Mouse (Mus musculus) heart, embryonic 16.5 days (tissue): ENCODE data around the gene Tubb2a. TPM values are rescaled to one million over a fixed set of nuclear protein-coding genes. Genes with fewer than 3 reads are reported as not detected.

Experiments
- ATAC-seq: fragments of 200-750 bp; cut with Nextera tagmentation; replicated peaks from 2 replicates; pipeline ENCODE4 v1.8.0; 2017; ENCODE audit warnings: moderate number of reproducible peaks; ENCODE audit not compliant: insufficient read depth, low FRiP score; ENCODE audit errors: extremely low read depth
- H3K27ac ChIP-seq: fragments of 300-500 bp; sonication (generic); 2 replicates; pipeline ENCODE4 v1.5.1; 2014; ENCODE audit warnings: mild to moderate bottlenecking, low read length, control low read depth, moderate library complexity
- H3K27me3 ChIP-seq: fragments of 300-500 bp; sonication (generic); 2 replicates; pipeline ENCODE4 v1.6.1; 2014; ENCODE audit warnings: low read length, mixed read lengths; ENCODE audit not compliant: control insufficient read depth, insufficient read depth
- H3K36me3 ChIP-seq: fragments of 300-500 bp; sonication (generic); 2 replicates; pipeline ENCODE4 v1.6.1; 2014; ENCODE audit not compliant: control insufficient read depth, insufficient read depth
- H3K4me1 ChIP-seq: fragments of 300-500 bp; sonication (generic); 2 replicates; pipeline ENCODE4 v1.6.1; 2014; ENCODE audit warnings: low read length, mixed read lengths; ENCODE audit not compliant: control insufficient read depth, insufficient read depth
- H3K4me2 ChIP-seq: fragments of 300-500 bp; sonication (generic); 2 replicates; pipeline ENCODE4 v1.6.1; 2014; ENCODE audit warnings: low read depth, mild to moderate bottlenecking, control low read depth, low read length
- H3K4me3 ChIP-seq: fragments of 300-500 bp; sonication (generic); 2 replicates; pipeline ENCODE4 v1.5.1; 2014; ENCODE audit warnings: mild to moderate bottlenecking, control low read depth, low read length
- H3K9ac ChIP-seq: fragments of 300-500 bp; sonication (generic); 2 replicates; pipeline ENCODE4 v1.6.1; 2014; ENCODE audit warnings: low read length, control low read depth
- H3K9me3 ChIP-seq: fragments of 300-500 bp; sonication (generic); replicated peaks from 2 replicates; pipeline ENCODE4 v1.6.1; 2016; ENCODE audit warnings: low read length; ENCODE audit not compliant: control insufficient read depth
- WGBS: fragments of 180-500 bp; shearing (Covaris S2); extraction: QIAGEN DNeasy Blood & Tissue Kit; methylation state at CpG from one replicate; pipeline ENCODE4 v1.1.7; 2014; 5-methylcytosine and 5-hydroxymethylcytosine counted together
- polyA plus RNA-seq: library from polyadenylated mRNA; unstranded; fragments of >200 nt; fragmentation: Nextera tagmentation; extraction: Ambion mirVana; gene quantifications from 2 replicates; pipeline ENCODE4 v1.2.1, GENCODE M21; 2015

Tubb2a gene
- polyA plus RNA-seq, 1 experiment from 2014 or later, result 166 TPM

DNA sequence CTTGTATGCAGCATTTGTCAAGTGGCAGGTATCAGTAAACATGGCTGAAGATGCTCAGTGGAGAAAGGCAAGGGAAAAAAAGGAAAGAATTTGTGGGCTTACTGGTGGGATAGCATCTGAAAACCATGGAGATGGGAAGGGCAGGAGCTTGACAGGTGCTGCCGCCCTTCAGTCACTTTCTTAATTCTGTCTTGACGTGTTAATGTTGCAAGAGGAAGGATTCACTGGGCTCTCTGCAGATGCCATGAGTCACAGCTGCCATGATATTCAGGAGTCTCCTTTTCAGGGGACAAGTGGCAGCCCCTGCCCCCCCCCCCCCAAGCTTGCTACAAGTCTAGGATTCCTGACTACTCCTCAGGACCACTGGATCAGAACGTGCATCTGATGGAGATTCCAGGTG, 34.1 kb upstream of the Tubb2a start:
- H3K27ac ChIP-seq, result no peak overlapping the region
- H3K4me2 ChIP-seq, result no peak overlapping the region
- WGBS, result 87% methylated on average over 3 of the region's 3 CpGs
- no peaks in the 10 kb centered on the region for H3K9me3 ChIP-seq
- no peak overlapping the region for H3K9ac ChIP-seq
- H3K27me3 ChIP-seq, result no peaks in the 10 kb centered on the region
- H3K36me3 ChIP-seq, result no peaks in the 10 kb centered on the region
- ATAC-seq, result no peak
- H3K4me3 ChIP-seq, result no peak overlapping the region
- H3K4me1 ChIP-seq, result peaks cover 2% of the 10 kb centered on the region; the same call in 1 of the 2 replicates

- no peak overlapping the region for H3K4me2 ChIP-seq
- H3K4me3 ChIP-seq, result no peak overlapping the region
- no peak overlapping the region for H3K9ac ChIP-seq
- H3K9me3 ChIP-seq, result no peaks in the 10 kb centered on the region
- H3K27ac ChIP-seq, result no peak overlapping the region
- H3K27me3 ChIP-seq, result no peaks in the 10 kb centered on the region
- ATAC-seq, result no peak
- WGBS, result 66% methylated on average over 5 of the region's 5 CpGs
- H3K4me1 ChIP-seq, result peaks cover 10% of the 10 kb centered on the region
- H3K36me3 ChIP-seq, result no peaks in the 10 kb centered on the region
These were observed 33.2 kb upstream of the Tubb2a start for GRCm38 (mm10) chr13:34111019-34111418.

GRCm38 (mm10) chr13:34109677-34110058, 31.9 kb upstream of the Tubb2a start:
- Histone ChIP-seq H3K27me3 (no peaks in the 10 kb centered on the region), H3K4me1 (peaks cover 16% of the 10 kb centered on the region), H3K36me3 (no peaks in the 10 kb centered on the region), H3K27ac (no peak overlapping the region), H3K9ac (no peak overlapping the region), H3K4me2 (no peak overlapping the region), H3K9me3 (no peaks in the 10 kb centered on the region), H3K4me3 (no peak overlapping the region)
- 68% methylated on average over 4 of the region's 4 CpGs for WGBS
- no peak for ATAC-seq

DNA sequence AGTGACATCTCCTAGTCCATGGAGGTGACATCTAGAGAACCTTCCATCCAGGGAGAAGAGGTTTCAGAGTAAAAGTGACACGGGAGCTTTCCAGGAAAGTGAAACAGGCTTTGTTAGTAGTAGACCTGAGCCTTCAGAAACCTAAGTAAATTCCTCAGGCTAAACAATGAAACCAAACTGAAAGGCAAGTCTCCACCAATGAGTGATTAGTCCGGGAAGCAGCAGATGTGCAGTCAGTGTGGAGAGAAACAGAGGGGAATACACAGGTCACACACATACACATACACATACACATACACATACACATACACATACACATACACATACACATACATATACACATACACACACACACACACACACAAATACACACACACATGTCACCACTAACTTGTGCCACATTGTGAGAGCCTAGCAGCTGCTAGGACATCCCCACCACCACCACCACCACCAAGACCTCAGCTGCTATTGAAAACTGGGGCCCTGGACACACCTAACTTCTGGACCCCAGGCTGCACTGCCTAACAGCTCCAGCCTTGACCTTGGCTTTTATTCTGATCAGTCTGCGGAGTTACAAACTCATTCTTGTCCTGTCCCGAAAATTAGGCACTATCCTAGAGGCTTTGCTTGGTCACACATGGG, 31.3 kb upstream of the Tubb2a start:
- Histone ChIP-seq H3K4me2 (no peak overlapping the region), H3K36me3 (no peaks in the 10 kb centered on the region), H3K27ac (no peak overlapping the region), H3K4me3 (no peak overlapping the region), H3K4me1 (peaks cover 16% of the 10 kb centered on the region), H3K9ac (no peak overlapping the region), H3K27me3 (no peaks in the 10 kb centered on the region), H3K9me3 (no peaks in the 10 kb centered on the region)
- ATAC-seq, result no peak
- WGBS, result 75% methylated on average over 4 of the region's 4 CpGs

GRCm38 (mm10) chr13:34106999-34107398, 29.2 kb upstream of the Tubb2a start:
- Histone ChIP-seq H3K9ac (no peak overlapping the region), H3K9me3 (no peaks in the 10 kb centered on the region), H3K36me3 (no peaks in the 10 kb centered on the region), H3K4me1 (peaks cover 16% of the 10 kb centered on the region), H3K4me3 (no peak overlapping the region), H3K27me3 (no peaks in the 10 kb centered on the region), H3K27ac (no peak overlapping the region), H3K4me2 (no peak overlapping the region)
- ATAC-seq, result no peak; the same call in 1 of the 2 replicates
- WGBS, result 94% methylated on average over 1 of the region's 1 CpGs

GRCm38 (mm10) chr13:34106256-34106655, 28.4 kb upstream of the Tubb2a start:
- Histone ChIP-seq H3K27ac (peak overlapping the region; percentile 39; the same call in 1 of the 2 replicates), H3K9me3 (no peaks in the 10 kb centered on the region), H3K4me3 (no peak overlapping the region), H3K4me2 (no peak overlapping the region), H3K9ac (no peak overlapping the region), H3K36me3 (no peaks in the 10 kb centered on the region), H3K27me3 (no peaks in the 10 kb centered on the region), H3K4me1 (peaks cover 16% of the 10 kb centered on the region)
- ATAC-seq, result no peak
- 86% methylated on average over 2 of the region's 2 CpGs for WGBS

- ATAC-seq, result peak; percentile 49; the same call in 1 of the 2 replicates
These were observed 27.6 kb upstream of the Tubb2a start for GRCm38 (mm10) chr13:34105364-34105763.

DNA sequence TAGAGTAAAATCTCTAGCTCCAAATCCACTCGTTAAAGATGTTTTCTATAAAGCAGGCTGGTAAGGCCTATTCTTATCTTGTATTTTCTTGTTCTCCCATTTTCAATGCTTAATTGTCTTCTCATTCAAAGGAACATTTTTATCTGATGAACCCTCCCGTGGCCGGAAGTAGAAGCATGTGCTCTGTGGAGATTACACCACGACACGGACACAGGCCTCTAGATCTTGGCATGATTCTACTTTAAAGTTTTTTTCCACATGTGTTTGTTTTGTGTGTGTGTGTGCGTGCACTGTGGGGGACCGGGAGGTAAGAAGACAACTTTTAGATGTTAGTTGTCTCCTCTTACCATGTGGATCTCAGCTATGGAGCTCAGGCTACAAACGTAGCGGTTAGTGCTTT, 24.1 kb upstream of the Tubb2a start:
- H3K4me1 ChIP-seq, result peaks cover 16% of the 10 kb centered on the region
- no peak for ATAC-seq
- no peaks in the 10 kb centered on the region; the same call in 1 of the 2 replicates for H3K9me3 ChIP-seq
- peak overlapping the region; percentile 31; the same call in 1 of the 2 replicates for H3K27ac ChIP-seq
- H3K27me3 ChIP-seq, result no peaks in the 10 kb centered on the region
- no peak overlapping the region for H3K9ac ChIP-seq
- 66% methylated on average over 9 of the region's 9 CpGs for WGBS
- no peaks in the 10 kb centered on the region for H3K36me3 ChIP-seq
- H3K4me3 ChIP-seq, result no peak overlapping the region
- no peak overlapping the region for H3K4me2 ChIP-seq

More at GRCm38 (mm10) chr13:34105364-34105763, 27.6 kb upstream of the Tubb2a start:
- H3K4me3 ChIP-seq, result no peak overlapping the region
- H3K9ac ChIP-seq, result no peak overlapping the region
- peak overlapping the region; percentile 79 for H3K27ac ChIP-seq
- peaks cover 18% of the 10 kb centered on the region for H3K4me1 ChIP-seq
- no peaks in the 10 kb centered on the region for H3K36me3 ChIP-seq
- H3K4me2 ChIP-seq, result no peak overlapping the region
- no peaks in the 10 kb centered on the region for H3K27me3 ChIP-seq
- WGBS, result 42% methylated on average over 1 of the region's 1 CpGs
- no peaks in the 10 kb centered on the region for H3K9me3 ChIP-seq

GRCm38 (mm10) chr13:34101247-34101646, 23.4 kb upstream of the Tubb2a start:
- Histone ChIP-seq H3K4me1 (peaks cover 10% of the 10 kb centered on the region), H3K4me3 (no peak overlapping the region), H3K9me3 (no peaks in the 10 kb centered on the region; the same call in 1 of the 2 replicates), H3K9ac (no peak overlapping the region), H3K4me2 (no peak overlapping the region), H3K36me3 (no peaks in the 10 kb centered on the region), H3K27ac (no peak overlapping the region), H3K27me3 (no peaks in the 10 kb centered on the region)
- no peak for ATAC-seq
- 91% methylated on average over 10 of the region's 10 CpGs for WGBS
